Mouse (Mus musculus) left cerebral cortex, postnatal 36 days (tissue): ENCODE measurements around the gene Fam151a. TPM values are rescaled to one million over a fixed set of nuclear protein-coding genes. Genes with fewer than 3 reads are reported as not detected.

Experiments
- total RNA-seq, 2 experiments: library from RNA; stranded (reverse); gene quantifications; 2 replicates each; pipeline ENCODE4 v1.2.3; 2021

Gene Fam151a
- total RNA-seq, 2 experiments from 2014 or later: not detected

Other genes starting within 250 kb of the Fam151a start
- gene Bsnd, start 241.6 kb upstream of the Fam151a start, total RNA-seq: not detected
- 100 to 1,000 TPM in 1 of 2 experiments, 10 to 100 TPM in 1; 83.0 to 106 TPM for gene Dhcr24, start 172.9 kb upstream of the Fam151a start, total RNA-seq
- gene Lexm, start 116.6 kb upstream of the Fam151a start, total RNA-seq: not detected
- 1 to 10 TPM; 1.0 to 1.7 TPM for gene Ttc22, start 111.5 kb upstream of the Fam151a start, total RNA-seq
- gene Pars2, start 82.8 kb upstream of the Fam151a start, total RNA-seq: 1 to 10 TPM; 5.6 to 5.8 TPM
- gene Ttc4, start 54.9 kb upstream of the Fam151a start, total RNA-seq: 10 to 100 TPM; 40.4 to 47.7 TPM
- gene Mroh7, start 3.0 kb upstream of the Fam151a start, total RNA-seq: 1 to 10 TPM; 2.2 to 4.1 TPM
- 10 to 100 TPM; 43.0 to 51.2 TPM for gene Acot11, start 71.1 kb downstream of the Fam151a start, total RNA-seq
- 100 to 1,000 TPM; 160 to 182 TPM for gene Ssbp3, start 176.8 kb downstream of the Fam151a start, total RNA-seq